Mouse (Mus musculus) stomach, embryonic 14.5 days (tissue): Measurements from ENCODE around the gene Slc34a1. TPM values are rescaled to one million over a fixed set of nuclear protein-coding genes. Genes with fewer than 3 reads are reported as not detected.

Experiments
- ATAC-seq: fragments of 200-750 bp; cut with Nextera tagmentation; 2 replicates; pipeline ENCODE4 v1.8.0; 2017; ENCODE audit warnings: low read depth, moderate TSS enrichment; ENCODE audit not compliant: insufficient number of reproducible peaks, insufficient read depth, low FRiP score
- H3K27ac ChIP-seq: fragments of 300-500 bp; sonication (generic); 2 replicates; pipeline ENCODE4 v1.5.1; 2014; ENCODE audit warnings: mild to moderate bottlenecking, low read length, moderate library complexity, mixed read lengths
- H3K27me3 ChIP-seq: fragments of 300-500 bp; sonication (generic); 2 replicates; pipeline ENCODE4 v1.6.1; 2014; ENCODE audit warnings: low read length, control low read depth, mixed read lengths; ENCODE audit not compliant: control insufficient read depth, insufficient read depth
- H3K36me3 ChIP-seq: fragments of 300-500 bp; sonication (generic); 2 replicates; pipeline ENCODE4 v1.6.1; 2014; ENCODE audit warnings: mild to moderate bottlenecking, control low read depth, low read length, moderate library complexity, mixed read lengths; ENCODE audit not compliant: control insufficient read depth, insufficient read depth
- H3K4me1 ChIP-seq: fragments of 300-500 bp; sonication (generic); 2 replicates; pipeline ENCODE4 v1.6.1; 2014; ENCODE audit warnings: low read length, control low read depth, mixed read lengths; ENCODE audit not compliant: control insufficient read depth, insufficient read depth
- H3K4me2 ChIP-seq: fragments of 300-500 bp; sonication (generic); replicated peaks from 2 replicates; pipeline ENCODE4 v1.6.1; 2014; ENCODE audit warnings: low read depth, low read length, control low read depth
- H3K4me3 ChIP-seq: fragments of 300-500 bp; sonication (generic); 2 replicates; pipeline ENCODE4 v1.5.1; 2014; ENCODE audit warnings: low read depth, low read length, control low read depth
- H3K9ac ChIP-seq: fragments of 300-500 bp; sonication (generic); replicated peaks from 2 replicates; pipeline ENCODE4 v1.6.1; 2014; ENCODE audit warnings: low read depth, mild to moderate bottlenecking, control low read depth, low read length, moderate library complexity, mixed read lengths
- H3K9me3 ChIP-seq: fragments of 300-500 bp; sonication (generic); 2 replicates; pipeline ENCODE4 v1.6.1; 2016; ENCODE audit warnings: low read depth, low read length, control low read depth; ENCODE audit not compliant: control insufficient read depth
- WGBS: fragments of 180-500 bp; shearing (Covaris S2); extraction: QIAGEN DNeasy Blood & Tissue Kit; methylation state at CpG from one replicate; pipeline ENCODE4 v1.1.7; 2014; 5-methylcytosine and 5-hydroxymethylcytosine counted together
- polyA plus RNA-seq: library from polyadenylated mRNA; unstranded; fragments of >200 nt; fragmentation: Nextera tagmentation; extraction: Ambion mirVana; gene quantifications from 2 replicates; pipeline ENCODE4 v1.2.1, GENCODE M21; 2014

The Slc34a1 gene
- polyA plus RNA-seq, 1 experiment from 2014 or later: not detected

DNA sequence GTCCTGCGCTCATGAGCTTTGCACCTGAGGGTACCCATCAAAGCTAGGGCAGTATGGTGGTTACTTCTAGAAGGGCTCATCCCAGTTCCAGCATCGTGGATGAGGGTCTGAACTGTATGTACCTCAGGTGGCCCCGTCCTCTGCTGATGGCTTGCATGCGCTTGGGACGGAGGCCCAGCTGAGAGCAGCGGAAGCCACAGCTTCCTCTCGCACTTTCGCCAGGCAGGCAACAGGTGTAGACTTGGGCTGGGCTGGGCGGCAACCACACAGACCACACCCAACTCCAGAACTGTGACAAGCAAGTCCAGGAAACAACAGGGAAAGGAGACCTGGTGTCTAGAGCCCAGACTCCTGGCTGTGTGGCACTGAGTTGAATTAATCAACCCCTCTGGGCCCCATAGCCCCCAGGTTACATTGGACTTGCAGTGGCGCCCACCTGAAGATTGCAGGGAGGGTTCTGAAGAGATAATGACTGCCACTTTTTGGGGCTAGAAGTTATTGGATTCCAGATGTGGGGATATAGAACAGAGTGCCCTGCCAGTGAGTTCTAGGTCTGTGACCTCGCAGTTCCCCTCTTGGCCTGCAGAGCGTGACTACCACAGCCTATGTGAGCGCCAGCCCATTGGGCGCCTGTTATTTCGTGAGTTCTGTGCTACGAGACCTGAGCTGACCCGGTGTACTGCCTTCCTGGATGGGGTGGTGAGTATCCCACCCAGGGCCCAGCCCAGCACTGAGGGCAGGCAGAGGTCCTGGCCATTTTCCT, 51.9 kb downstream of the Slc34a1 start:
- no peaks in the 10 kb centered on the region for H3K9me3 ChIP-seq
- H3K4me3 ChIP-seq: no peak overlapping the region
- peaks cover 49% of the 10 kb centered on the region for H3K36me3 ChIP-seq
- no peak overlapping the region for H3K27ac ChIP-seq
- no peak overlapping the region for H3K9ac ChIP-seq
- no peak overlapping the region for H3K4me2 ChIP-seq
- ATAC-seq: no peak
- WGBS: 85% methylated on average over 17 of the region's 17 CpGs
- peaks cover 3% of the 10 kb centered on the region; the same call in 1 of the 2 replicates for H3K4me1 ChIP-seq
- H3K27me3 ChIP-seq: no peaks in the 10 kb centered on the region

DNA sequence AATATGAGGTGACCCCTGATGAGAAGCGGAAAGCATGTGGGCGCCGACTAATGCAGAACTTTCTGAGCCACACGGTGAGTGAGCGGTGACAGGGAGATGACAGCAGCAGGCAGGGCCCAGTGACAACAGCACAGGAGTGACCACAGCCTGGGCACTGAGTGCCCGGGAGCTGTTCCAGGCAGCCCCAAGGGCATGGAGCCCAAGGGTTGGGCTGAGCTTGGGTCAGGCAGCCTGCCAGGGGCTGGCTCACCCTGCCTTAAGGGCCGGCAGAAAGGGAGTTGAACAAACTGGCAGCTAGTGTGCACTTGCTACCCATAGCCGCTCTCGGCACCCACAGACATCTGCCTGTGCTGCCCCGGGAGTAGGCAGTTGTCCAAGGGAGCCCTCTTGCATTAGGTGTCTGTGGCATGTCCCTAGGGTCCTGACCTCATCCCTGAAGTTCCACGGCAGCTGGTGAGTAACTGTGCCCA, 52.6 kb downstream of the Slc34a1 start:
- WGBS: 90% methylated on average over 11 of the region's 11 CpGs
- ATAC-seq: no peak

DNA sequence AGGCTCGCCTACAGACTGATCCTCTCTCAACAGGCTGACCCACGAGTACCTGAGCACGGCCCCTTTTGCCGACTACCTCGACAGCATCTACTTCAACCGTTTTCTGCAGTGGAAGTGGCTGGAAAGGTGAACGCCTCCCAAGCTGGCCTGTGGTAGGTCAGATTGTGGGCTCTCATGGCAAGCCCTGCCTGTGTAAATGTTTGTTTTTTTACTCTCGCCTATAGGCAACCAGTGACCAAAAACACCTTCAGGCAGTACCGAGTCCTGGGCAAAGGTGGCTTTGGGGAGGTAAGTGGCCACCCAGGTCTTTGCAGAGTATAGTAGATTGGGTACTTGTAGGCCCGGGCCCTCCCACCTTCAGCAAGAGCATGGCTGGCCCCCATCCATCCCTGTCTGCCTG, 53.3 kb downstream of the Slc34a1 start:
- Histone ChIP-seq H3K27ac (no peak overlapping the region), H3K9me3 (no peaks in the 10 kb centered on the region), H3K9ac (no peak overlapping the region), H3K4me3 (no peak overlapping the region), H3K27me3 (no peaks in the 10 kb centered on the region), H3K4me2 (no peak overlapping the region), H3K4me1 (peaks cover 3% of the 10 kb centered on the region; the same call in 1 of the 2 replicates), H3K36me3 (peaks cover 62% of the 10 kb centered on the region)
- 86% methylated on average over 10 of the region's 10 CpGs for WGBS
- ATAC-seq: no peak

More for the DNA sequence above, 52.6 kb downstream of the Slc34a1 start:
- Histone ChIP-seq H3K36me3 (peaks cover 56% of the 10 kb centered on the region), H3K9ac (no peak overlapping the region), H3K4me2 (no peak overlapping the region), H3K4me1 (peaks cover 3% of the 10 kb centered on the region; the same call in 1 of the 2 replicates), H3K27ac (no peak overlapping the region), H3K9me3 (no peaks in the 10 kb centered on the region), H3K27me3 (no peaks in the 10 kb centered on the region), H3K4me3 (no peak overlapping the region)

DNA sequence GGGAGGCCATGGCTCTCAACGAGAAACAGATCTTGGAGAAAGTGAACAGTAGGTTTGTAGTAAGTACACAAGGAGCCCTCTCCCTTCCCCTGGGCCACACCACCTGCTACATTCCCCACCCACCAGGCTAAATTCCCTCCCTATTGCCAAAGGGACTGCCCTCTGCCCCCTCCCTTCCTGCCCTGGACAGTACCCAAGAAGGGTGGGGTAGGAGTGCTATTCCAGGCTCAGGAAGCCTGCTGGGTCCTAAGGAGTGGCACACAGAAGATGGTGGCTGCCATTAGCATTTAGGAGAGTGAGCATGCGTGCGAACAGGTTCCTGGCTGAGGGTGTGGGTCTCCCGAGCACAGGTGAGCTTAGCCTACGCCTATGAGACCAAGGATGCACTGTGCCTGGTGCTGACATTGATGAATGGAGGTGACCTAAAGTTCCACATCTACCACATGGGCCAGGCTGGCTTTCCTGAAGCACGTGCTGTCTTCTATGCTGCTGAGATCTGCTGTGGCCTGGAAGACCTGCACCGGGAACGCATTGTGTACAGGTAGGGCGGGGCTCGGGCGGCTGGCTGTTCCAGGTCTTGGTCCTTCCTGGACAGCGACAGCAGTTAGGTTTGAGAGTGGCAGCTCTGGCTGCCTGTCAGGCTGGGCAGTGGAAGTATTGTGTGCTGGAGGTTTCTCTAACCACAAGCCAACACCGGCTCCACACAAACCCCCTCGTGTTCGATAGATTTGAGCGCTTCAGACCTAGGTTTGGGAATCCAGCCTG, 54.0 kb downstream of the Slc34a1 start:
- Histone ChIP-seq H3K27me3 (no peaks in the 10 kb centered on the region), H3K4me3 (no peak overlapping the region), H3K9me3 (no peaks in the 10 kb centered on the region), H3K4me2 (no peak overlapping the region), H3K9ac (no peak overlapping the region), H3K4me1 (no peaks in the 10 kb centered on the region), H3K36me3 (peaks cover 66% of the 10 kb centered on the region), H3K27ac (no peak overlapping the region)
- 85% methylated on average over 16 of the region's 16 CpGs for WGBS
- ATAC-seq: no peak

DNA sequence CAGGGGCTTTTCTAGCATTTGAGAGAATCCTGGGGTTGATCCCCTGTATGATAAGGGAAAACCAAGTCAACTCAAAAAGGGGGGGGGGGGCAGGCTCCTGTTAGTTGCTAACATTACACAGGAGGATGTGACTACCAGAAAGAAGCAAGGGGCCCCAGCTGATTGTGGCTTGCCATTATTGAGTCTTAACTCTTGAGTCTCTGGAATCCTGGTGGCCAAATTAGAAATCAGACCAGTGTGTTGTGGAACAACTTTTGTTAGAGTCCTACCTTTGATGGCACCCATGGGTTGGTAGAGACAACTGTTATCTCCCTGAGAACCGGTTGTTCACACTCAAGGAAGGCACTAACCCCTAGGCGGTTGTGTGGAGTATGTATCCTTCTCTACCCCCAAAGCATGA, 65.0 kb downstream of the Slc34a1 start:
- Histone ChIP-seq H3K9me3 (no peaks in the 10 kb centered on the region), H3K9ac (no peak overlapping the region), H3K36me3 (peaks cover 27% of the 10 kb centered on the region; the same call in 1 of the 2 replicates), H3K27ac (no peak overlapping the region), H3K27me3 (no peaks in the 10 kb centered on the region), H3K4me1 (peaks cover 12% of the 10 kb centered on the region), H3K4me2 (no peak overlapping the region), H3K4me3 (no peak overlapping the region)
- WGBS: 52% methylated on average over 2 of the region's 2 CpGs
- no peak for ATAC-seq

DNA sequence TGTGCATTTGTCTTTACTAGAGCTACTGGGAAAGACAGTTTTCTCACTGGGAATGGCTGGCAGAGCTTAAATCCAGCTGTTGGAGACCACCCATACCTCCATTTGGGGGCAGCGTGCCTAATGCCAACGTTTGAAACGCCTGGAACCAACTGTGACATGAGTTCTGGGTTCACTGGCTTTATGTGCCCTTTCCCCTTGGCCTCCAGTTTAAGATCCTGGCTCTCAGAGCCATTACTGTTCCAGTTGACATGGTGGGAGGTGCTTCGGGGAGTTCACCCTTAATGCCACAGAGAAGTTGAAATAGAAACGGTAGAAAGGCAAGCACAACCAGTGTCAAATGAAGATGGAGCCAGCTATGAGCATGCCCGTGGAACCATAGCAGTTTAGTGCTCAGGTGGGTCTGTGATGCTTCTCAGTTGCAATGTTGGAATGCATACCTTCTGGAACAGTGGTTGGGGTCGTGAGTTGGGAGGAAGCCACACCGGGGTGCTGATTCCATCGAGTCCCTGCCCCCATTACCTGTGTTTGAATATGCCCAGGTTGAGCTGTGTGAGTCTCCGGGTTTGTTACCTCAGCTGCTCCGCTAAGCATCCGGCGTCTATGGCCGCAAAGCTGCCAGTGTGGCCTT, 65.5 kb downstream of the Slc34a1 start:
- H3K9me3 ChIP-seq: no peaks in the 10 kb centered on the region
- peak overlapping the region; percentile 55 for H3K4me3 ChIP-seq
- H3K27ac ChIP-seq: no peak overlapping the region
- H3K4me1 ChIP-seq: peaks cover 12% of the 10 kb centered on the region
- H3K27me3 ChIP-seq: no peaks in the 10 kb centered on the region
- H3K4me2 ChIP-seq: peak overlapping the region; percentile 83
- H3K9ac ChIP-seq: no peak overlapping the region
- peaks cover 24% of the 10 kb centered on the region; the same call in 1 of the 2 replicates for H3K36me3 ChIP-seq
- peak; percentile 25; the same call in 1 of the 2 replicates for ATAC-seq
- WGBS: 11% methylated on average over 14 of the region's 14 CpGs

DNA sequence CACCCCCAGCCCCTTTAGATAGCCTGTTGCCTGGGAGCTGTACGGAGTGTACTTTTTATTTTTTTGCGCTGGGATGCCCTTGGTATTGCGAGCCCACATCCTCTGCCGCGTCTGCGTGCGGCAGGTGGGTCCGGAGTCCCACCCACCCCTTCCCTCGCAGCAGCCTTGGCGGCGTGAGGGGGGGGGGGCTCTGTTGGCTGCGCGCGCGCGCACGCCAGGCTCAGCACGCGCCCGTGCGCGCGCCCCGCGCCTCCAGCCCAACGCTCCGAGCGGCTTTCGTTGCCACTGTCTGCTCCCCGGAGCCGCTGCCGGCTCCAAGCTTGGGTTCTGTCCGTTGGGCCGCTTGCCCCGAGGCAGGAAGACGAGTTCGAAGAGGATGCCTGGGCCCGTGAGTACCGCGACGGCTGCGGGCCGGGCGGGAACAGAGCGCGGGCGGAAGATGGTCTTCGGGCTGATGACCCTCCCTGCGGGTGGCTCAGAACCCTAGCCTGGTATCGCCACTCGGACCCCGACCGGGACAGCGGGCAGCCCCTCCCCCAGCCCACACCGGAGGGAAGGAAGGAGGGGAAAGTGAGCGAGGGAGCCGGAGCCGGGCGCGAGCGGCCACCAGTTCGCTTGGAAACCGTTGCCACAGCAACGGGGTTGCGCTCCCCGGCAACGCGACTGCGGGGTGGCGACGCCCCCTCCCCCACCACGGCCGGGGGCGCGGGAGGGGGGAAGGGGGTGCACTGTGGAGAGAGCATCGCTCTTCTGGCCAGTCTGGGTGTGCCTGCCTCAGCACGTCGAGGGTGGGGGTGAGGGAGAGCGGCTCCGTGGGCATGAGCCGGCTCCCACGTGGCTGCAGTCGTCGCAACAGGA, 66.3 kb downstream of the Slc34a1 start, which contains the start of gene Prr7:
Prr7 (plus strand) TSS at position 241 of the 858 bp plus-strand sequence.
- Histone ChIP-seq H3K4me1 (peaks cover 12% of the 10 kb centered on the region), H3K36me3 (peaks cover 16% of the 10 kb centered on the region; the same call in 1 of the 2 replicates), H3K27me3 (no peaks in the 10 kb centered on the region), H3K9ac (peak within 1 kb of the TSS; percentile 51), H3K9me3 (no peaks in the 10 kb centered on the region), H3K27ac (no peak within 1 kb of the TSS; the same call in 1 of the 2 replicates), H3K4me3 (peak within 1 kb of the TSS; percentile 55), H3K4me2 (peak within 1 kb of the TSS; percentile 83)
- under 1% methylated on average over 70 of the region's 84 CpGs for WGBS
- peak; percentile 68 for ATAC-seq
